Mouse (Mus musculus) ES-E14 (cell line): ENCODE measurements around the gene Oat.
A peak's percentile ranks its signal among the peaks of the same experiment; 100 is the strongest.

Experiments
- CHD2 ChIP-seq: IDR thresholded peaks from 2 replicates; pipeline ENCODE4 v1.6.1; 2014; ENCODE audit warnings: mild to moderate bottlenecking, low read depth, low read length, inconsistent platforms
- HCFC1 ChIP-seq: IDR thresholded peaks from 2 replicates; pipeline ENCODE4 v1.6.1; 2012; ENCODE audit warnings: low read length, inconsistent platforms, borderline replicate concordance; ENCODE audit not compliant: insufficient read depth
- MAFK ChIP-seq: IDR thresholded peaks from 2 replicates; pipeline ENCODE4 v1.6.1; 2014; ENCODE audit warnings: mild to moderate bottlenecking, low read depth, low read length, inconsistent platforms; ENCODE audit not compliant: insufficient read depth
- ZC3H11A ChIP-seq: IDR thresholded peaks from 2 replicates; pipeline ENCODE4 v1.6.1; 2012; ENCODE audit warnings: low read depth, mild to moderate bottlenecking, inconsistent platforms, low read length, borderline replicate concordance
- ZNF384 ChIP-seq: IDR thresholded peaks from 2 replicates; pipeline ENCODE4 v1.6.1; 2012; ENCODE audit warnings: low read depth, low read length, inconsistent platforms

- TF ChIP-seq HCFC1 (peak; percentile 8; the same call in 1 of the 2 replicates), CHD2 (peak; percentile 68; the same call in 1 of the 2 replicates), MAFK (no peak), ZNF384 (no peak), ZC3H11A (no peak)
Measured at GRCm38 (mm10) chr7:132576116-132576650, at the start of gene Oat.
